Mouse (Mus musculus) midbrain, embryonic 10.5 days (tissue): ENCODE data around the gene Bves. TPM values are rescaled to one million over a fixed set of nuclear protein-coding genes. Genes with fewer than 3 reads are reported as not detected.
"Not testable (repeated sequence)": the region's sequence is repeated elsewhere in the genome, so short reads cannot be mapped to it uniquely, and the experiment has no call there.

Experiments
- DNase-seq: peaks from one replicate; pipeline ENCODE4 v3.0.0-alpha.2; 2017; ENCODE audit warnings: low spot score
- H3K27ac ChIP-seq: fragments of 300-500 bp; sonication (generic); replicated peaks from 2 replicates; pipeline ENCODE4 v1.5.1; 2016; ENCODE audit warnings: mild to moderate bottlenecking
- H3K27me3 ChIP-seq: fragments of 300-500 bp; sonication (generic); 2 replicates; pipeline ENCODE4 v1.6.1; 2016; ENCODE audit warnings: low read depth, mild to moderate bottlenecking; ENCODE audit not compliant: poor library complexity, severe bottlenecking
- H3K36me3 ChIP-seq: fragments of 300-500 bp; sonication (generic); 2 replicates; pipeline ENCODE4 v1.6.1; 2016; ENCODE audit warnings: mild to moderate bottlenecking, moderate library complexity
- H3K4me1 ChIP-seq: fragments of 300-500 bp; sonication (generic); 2 replicates; pipeline ENCODE4 v1.6.1; 2016
- H3K4me3 ChIP-seq: fragments of 300-500 bp; sonication (generic); 2 replicates; pipeline ENCODE4 v1.5.1; 2016; ENCODE audit warnings: mild to moderate bottlenecking, moderate library complexity
- H3K9me3 ChIP-seq: fragments of 300-500 bp; sonication (generic); replicated peaks from 2 replicates; pipeline ENCODE4 v1.6.1; 2016; ENCODE audit warnings: mild to moderate bottlenecking
- WGBS: fragments of 180-500 bp; shearing (Covaris S2); methylation state at CpG from one replicate; pipeline ENCODE4 v1.1.7; 2016; 5-methylcytosine and 5-hydroxymethylcytosine counted together
- polyA plus RNA-seq: library from polyadenylated mRNA; unstranded; fragments of >200 nt; fragmentation: Nextera tagmentation; extraction: Ambion mirVana; gene quantifications from 2 replicates; pipeline ENCODE4 v1.2.1, GENCODE M21; 2016

The Bves gene
- polyA plus RNA-seq, 1 experiment from 2014 or later: 2.6 TPM

- H3K27me3 ChIP-seq: no peaks in the 10 kb centered on the region
- no peak overlapping the region for H3K4me3 ChIP-seq
- 92% methylated on average over 16 of the region's 16 CpGs for WGBS
- H3K9me3 ChIP-seq: peaks cover 3% of the 10 kb centered on the region; the same call in 1 of the 2 replicates
- DNase-seq: no peak
- no peaks in the 10 kb centered on the region for H3K4me1 ChIP-seq
- H3K27ac ChIP-seq: no peak overlapping the region
- no peaks in the 10 kb centered on the region for H3K36me3 ChIP-seq
Observed at GRCm38 (mm10) chr10:45314865-45315264, 20.7 kb upstream of the Bves start.

- no peaks in the 10 kb centered on the region for H3K4me1 ChIP-seq
- H3K4me3 ChIP-seq: no peak overlapping the region
- peaks cover 3% of the 10 kb centered on the region; the same call in 1 of the 2 replicates for H3K9me3 ChIP-seq
- DNase-seq: no peak
- no peak overlapping the region for H3K27ac ChIP-seq
- no peaks in the 10 kb centered on the region for H3K27me3 ChIP-seq
- no peaks in the 10 kb centered on the region for H3K36me3 ChIP-seq
- WGBS: 91% methylated on average over 5 of the region's 5 CpGs
Observed at GRCm38 (mm10) chr10:45318922-45319321, 16.6 kb upstream of the Bves start.

GRCm38 (mm10) chr10:45320296-45320695 is 15.3 kb upstream of the Bves start:
- Histone ChIP-seq H3K27me3 (no peaks in the 10 kb centered on the region), H3K36me3 (no peaks in the 10 kb centered on the region), H3K27ac (no peak overlapping the region), H3K4me1 (no peaks in the 10 kb centered on the region), H3K4me3 (no peak overlapping the region), H3K9me3 (peaks cover 3% of the 10 kb centered on the region; the same call in 1 of the 2 replicates)
- no peak for DNase-seq
- 55% methylated on average over 3 of the region's 3 CpGs for WGBS

- no peak for DNase-seq
Observed at GRCm38 (mm10) chr10:45324159-45324558, 11.4 kb upstream of the Bves start.

GRCm38 (mm10) chr10:45328196-45329000 is 7.2 kb upstream of the Bves start:
- Histone ChIP-seq H3K9me3 (no peaks in the 10 kb centered on the region), H3K4me1 (no peaks in the 10 kb centered on the region), H3K36me3 (no peaks in the 10 kb centered on the region), H3K27me3 (peaks cover 7% of the 10 kb centered on the region), H3K4me3 (no peak overlapping the region), H3K27ac (no peak overlapping the region)
- 87% methylated on average over 7 of the region's 7 CpGs for WGBS
- DNase-seq: no peak

More at GRCm38 (mm10) chr10:45324159-45324558, 11.4 kb upstream of the Bves start:
- Histone ChIP-seq H3K27ac (no peak overlapping the region), H3K4me1 (no peaks in the 10 kb centered on the region), H3K4me3 (no peak overlapping the region), H3K36me3 (no peaks in the 10 kb centered on the region), H3K9me3 (no peaks in the 10 kb centered on the region), H3K27me3 (no peaks in the 10 kb centered on the region)
- 78% methylated on average over 1 of the region's 1 CpGs for WGBS

- Histone ChIP-seq H3K9me3 (no peaks in the 10 kb centered on the region), H3K4me3 (peak overlapping the region; percentile 83), H3K27me3 (peaks cover 45% of the 10 kb centered on the region), H3K36me3 (no peaks in the 10 kb centered on the region), H3K4me1 (peaks cover 20% of the 10 kb centered on the region), H3K27ac (no peak overlapping the region)
- 32% methylated on average over 7 of the region's 7 CpGs for WGBS
- DNase-seq: peak; percentile 14
Observed at GRCm38 (mm10) chr10:45334925-45335324, 647 bp upstream of the Bves start.

GRCm38 (mm10) chr10:45339106-45339505 is 3.5 kb downstream of the Bves start:
- Histone ChIP-seq H3K9me3 (no peaks in the 10 kb centered on the region), H3K36me3 (peaks cover 3% of the 10 kb centered on the region; the same call in 1 of the 2 replicates), H3K27me3 (peaks cover 31% of the 10 kb centered on the region), H3K4me3 (no peak overlapping the region), H3K27ac (no peak overlapping the region), H3K4me1 (peaks cover 20% of the 10 kb centered on the region)
- WGBS: 88% methylated on average over 7 of the region's 7 CpGs
- DNase-seq: no peak

GRCm38 (mm10) chr10:45344381-45344780 is 8.8 kb downstream of the Bves start:
- Histone ChIP-seq H3K9me3 (no peaks in the 10 kb centered on the region), H3K4me3 (no peak overlapping the region), H3K4me1 (no peaks in the 10 kb centered on the region), H3K27me3 (no peaks in the 10 kb centered on the region), H3K36me3 (peaks cover 6% of the 10 kb centered on the region; the same call in 1 of the 2 replicates), H3K27ac (no peak overlapping the region)
- WGBS: 87% methylated on average over 4 of the region's 4 CpGs
- no peak for DNase-seq

- Histone ChIP-seq H3K9me3 (no peaks in the 10 kb centered on the region), H3K4me3 (no peak overlapping the region), H3K36me3 (peaks cover 6% of the 10 kb centered on the region; the same call in 1 of the 2 replicates), H3K27me3 (no peaks in the 10 kb centered on the region), H3K4me1 (no peaks in the 10 kb centered on the region), H3K27ac (no peak overlapping the region)
- DNase-seq: no peak
- 92% methylated on average over 9 of the region's 9 CpGs for WGBS
Observed at GRCm38 (mm10) chr10:45345217-45345616, 9.6 kb downstream of the Bves start.

GRCm38 (mm10) chr10:45348143-45348542 is 12.6 kb downstream of the Bves start:
- H3K4me1 ChIP-seq, H3K27ac ChIP-seq, H3K27me3 ChIP-seq, DNase-seq, H3K9me3 ChIP-seq, H3K4me3 ChIP-seq, H3K36me3 ChIP-seq: not testable (repeated sequence)
- WGBS: 91% methylated on average over 3 of the region's 3 CpGs

GRCm38 (mm10) chr10:45356091-45356490 is 20.5 kb downstream of the Bves start:
- no peaks in the 10 kb centered on the region for H3K36me3 ChIP-seq
- H3K4me3 ChIP-seq: no peak overlapping the region
- H3K4me1 ChIP-seq: no peaks in the 10 kb centered on the region
- H3K9me3 ChIP-seq: no peaks in the 10 kb centered on the region
- H3K27me3 ChIP-seq: no peaks in the 10 kb centered on the region
- DNase-seq: no peak
- no peak overlapping the region for H3K27ac ChIP-seq
- 91% methylated on average over 6 of the region's 6 CpGs for WGBS

GRCm38 (mm10) chr10:45363396-45363795 is 27.8 kb downstream of the Bves start:
- peak; percentile 8 for DNase-seq
- 70% methylated on average over 5 of the region's 5 CpGs for WGBS
- Histone ChIP-seq H3K27me3 (no peaks in the 10 kb centered on the region), H3K4me3 (no peak overlapping the region), H3K4me1 (no peaks in the 10 kb centered on the region), H3K9me3 (no peaks in the 10 kb centered on the region), H3K27ac (no peak overlapping the region), H3K36me3 (no peaks in the 10 kb centered on the region)

- Histone ChIP-seq H3K36me3 (no peaks in the 10 kb centered on the region), H3K4me3 (no peak overlapping the region), H3K9me3 (no peaks in the 10 kb centered on the region), H3K27ac (no peak overlapping the region), H3K27me3 (no peaks in the 10 kb centered on the region), H3K4me1 (no peaks in the 10 kb centered on the region)
- 88% methylated on average over 17 of the region's 17 CpGs for WGBS
- DNase-seq: peak; percentile 9
Observed at GRCm38 (mm10) chr10:45366987-45367705, 31.6 kb downstream of the Bves start.
